Mouse (Mus musculus): ENCODE results near the gene Prkce. TPM values are rescaled to one million over a fixed set of nuclear protein-coding genes. Genes with fewer than 3 reads are reported as not detected.
"Not testable (repeated sequence)": the region's sequence is repeated elsewhere in the genome, so short reads cannot be mapped to it uniquely, and the experiment has no call there.

The Prkce gene
- total RNA-seq, 2 experiments from 2014 or later = 22.8 to 31.8 TPM

- DNase-seq = no peak
Measured at GRCm38 (mm10) chr17:86452934-86453333, 285.3 kb downstream of the Prkce start.

DNA sequence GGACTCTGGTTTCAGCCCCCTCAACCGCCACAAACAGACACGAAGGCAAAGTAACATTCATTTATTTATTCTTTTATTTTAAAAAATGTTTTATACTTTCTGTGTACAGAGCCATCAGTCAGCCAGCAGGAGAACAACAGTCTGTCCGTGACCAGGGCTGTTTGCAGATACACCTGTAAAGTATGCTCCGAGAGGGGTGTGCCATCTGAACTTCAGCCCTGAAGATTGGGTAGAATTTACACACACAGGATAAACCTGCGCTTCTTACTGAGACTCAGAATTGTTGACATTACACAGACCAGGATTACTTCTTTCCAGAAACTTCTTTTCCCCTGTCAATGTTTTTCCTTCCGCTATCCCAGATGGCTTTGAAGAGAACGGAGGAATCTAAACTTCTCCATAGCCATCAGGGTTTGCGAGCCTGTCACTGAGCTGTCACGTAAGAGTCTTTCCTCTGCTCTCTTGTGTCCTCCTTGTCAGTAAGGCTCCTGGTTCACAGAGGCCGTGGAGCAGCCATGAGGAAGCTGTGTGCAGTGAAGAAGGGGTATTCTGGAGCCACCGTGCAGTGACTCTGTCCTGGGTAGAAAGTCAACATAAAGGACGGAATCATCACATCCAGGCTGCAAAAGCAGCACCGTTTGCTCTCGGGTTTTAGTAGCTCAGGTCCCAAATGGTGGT, 286.2 kb downstream of the Prkce start:
- DNase-seq = no peak

GRCm38 (mm10) chr17:86454351-86454706, 286.7 kb downstream of the Prkce start:
- peak; percentile 28 for DNase-seq

DNA sequence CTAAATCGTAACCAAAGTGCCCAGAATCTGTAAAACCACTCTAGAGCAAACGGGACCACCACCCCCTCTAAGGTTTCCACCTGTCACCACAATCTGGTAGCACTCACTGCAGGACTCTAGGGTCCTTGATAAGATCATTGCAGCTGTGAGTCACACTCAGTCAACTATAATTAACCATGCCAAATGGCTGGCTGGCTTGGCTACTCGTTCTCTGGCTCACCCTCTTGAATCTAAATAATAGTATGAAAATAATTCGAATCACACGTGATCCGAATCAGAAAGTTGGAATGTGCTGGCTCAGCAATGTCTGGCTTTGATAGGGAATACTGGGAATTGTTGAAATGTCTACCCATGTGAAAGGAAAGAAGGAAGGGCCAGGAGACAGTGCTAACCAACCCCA, 288.9 kb downstream of the Prkce start:
- no peak for DNase-seq

DNA sequence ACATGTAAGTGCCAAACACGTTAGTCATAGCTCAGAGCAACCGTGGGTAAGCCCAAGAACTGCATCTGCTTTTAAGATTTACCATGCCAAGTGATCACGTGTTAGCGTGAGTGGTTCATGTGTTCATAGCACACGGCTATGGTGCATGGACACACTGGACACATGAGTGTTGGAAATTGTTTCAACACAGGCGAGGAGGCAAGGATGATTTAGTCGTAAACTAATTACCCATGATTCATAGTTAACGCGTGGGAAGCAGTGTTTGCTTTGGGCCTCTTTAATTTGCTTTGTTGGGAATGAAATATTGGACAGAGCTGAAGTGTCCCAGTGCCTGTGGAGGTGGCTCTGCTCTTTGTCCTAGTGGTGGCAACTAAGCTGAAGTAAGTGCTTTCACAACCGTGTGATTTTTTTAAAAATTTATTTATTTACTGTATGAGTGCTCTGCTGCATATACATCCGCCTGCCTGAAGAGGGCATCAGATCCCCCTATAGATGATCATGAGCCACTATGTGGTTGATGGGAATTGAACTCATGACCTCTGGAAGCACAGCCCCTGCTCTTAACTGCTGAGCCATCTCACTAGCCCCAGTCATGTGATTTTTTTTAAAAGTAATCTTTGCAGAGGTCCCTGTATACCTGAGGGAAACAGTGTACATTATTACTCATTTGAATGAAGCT, 290.9 kb downstream of the Prkce start:
- no peak for DNase-seq

GRCm38 (mm10) chr17:86460645-86461430, 293.3 kb downstream of the Prkce start:
- no peak for DNase-seq

DNA sequence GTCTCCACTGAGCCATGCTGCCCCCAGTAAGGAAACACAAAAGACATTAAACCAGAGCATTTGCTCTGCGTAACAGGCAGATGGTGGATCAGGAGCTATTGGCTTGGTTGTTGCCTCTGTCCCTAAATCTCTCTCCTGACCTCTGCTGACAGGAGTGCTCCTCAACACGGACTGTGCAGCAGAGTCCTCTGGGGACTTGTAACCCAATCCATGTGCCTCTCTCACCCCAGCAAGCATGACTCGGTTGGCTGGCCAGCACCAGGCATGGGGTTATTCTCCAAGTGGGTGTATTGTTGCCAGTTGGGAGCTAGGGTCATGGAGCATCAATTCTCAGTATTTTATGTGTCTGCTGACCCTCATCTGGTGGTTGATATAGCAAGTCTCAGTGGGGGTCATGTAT, 295.8 kb downstream of the Prkce start:
- peak; percentile 33 for DNase-seq

- no peak for DNase-seq
Measured at GRCm38 (mm10) chr17:86464197-86464596, 296.6 kb downstream of the Prkce start.

- no peak for DNase-seq
Measured at GRCm38 (mm10) chr17:86464689-86465363, 297.2 kb downstream of the Prkce start.

- no peak for DNase-seq
Measured at GRCm38 (mm10) chr17:86465865-86466264, 298.3 kb downstream of the Prkce start.

GRCm38 (mm10) chr17:86466412-86466811, 298.8 kb downstream of the Prkce start:
- no peak for DNase-seq

GRCm38 (mm10) chr17:86466871-86467270, 299.3 kb downstream of the Prkce start:
- DNase-seq = no peak

- DNase-seq = no peak
Measured at GRCm38 (mm10) chr17:86467291-86467898, 299.8 kb downstream of the Prkce start.

DNA sequence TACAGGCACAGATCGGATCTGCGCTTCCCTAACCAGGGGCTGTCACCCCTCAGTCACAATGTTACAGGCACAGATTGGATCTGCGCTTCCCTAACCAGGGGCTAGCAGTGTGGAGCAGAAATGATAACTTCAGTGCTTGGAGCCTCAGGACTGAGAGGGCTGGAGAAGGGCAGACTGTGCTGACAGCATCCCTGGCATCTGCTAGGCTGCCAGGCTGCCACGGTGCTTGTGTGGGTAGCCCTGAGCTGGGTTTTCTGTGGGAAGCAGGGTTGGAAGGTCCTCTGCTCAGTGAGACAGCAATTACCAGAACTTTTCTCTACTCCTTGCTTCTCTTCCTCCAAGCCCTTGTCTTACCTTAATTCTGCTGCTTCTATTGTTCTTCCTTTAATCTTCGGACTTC, 300.4 kb downstream of the Prkce start:
- no peak for DNase-seq

DNA sequence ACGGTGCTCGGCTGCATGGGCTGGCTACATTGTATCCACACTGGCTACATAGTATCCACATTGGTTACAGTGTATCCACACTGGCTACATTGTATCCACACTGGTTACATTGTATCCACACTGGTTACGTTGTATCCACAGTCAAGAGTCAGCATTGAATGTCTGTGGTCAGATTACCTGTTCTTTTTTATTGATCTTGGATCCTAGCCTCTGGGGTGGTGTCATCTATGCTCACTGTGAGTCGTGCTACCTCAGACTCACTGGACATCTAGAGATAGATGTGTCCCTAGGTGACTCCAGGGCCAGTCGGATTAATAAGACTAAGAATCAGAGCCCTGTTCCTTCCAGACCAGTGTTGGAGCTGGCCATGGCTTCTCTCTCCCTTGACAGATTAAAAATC, 302.6 kb downstream of the Prkce start:
- DNase-seq = no peak

GRCm38 (mm10) chr17:86471684-86472083, 304.1 kb downstream of the Prkce start:
- peak; percentile 36 for DNase-seq

DNA sequence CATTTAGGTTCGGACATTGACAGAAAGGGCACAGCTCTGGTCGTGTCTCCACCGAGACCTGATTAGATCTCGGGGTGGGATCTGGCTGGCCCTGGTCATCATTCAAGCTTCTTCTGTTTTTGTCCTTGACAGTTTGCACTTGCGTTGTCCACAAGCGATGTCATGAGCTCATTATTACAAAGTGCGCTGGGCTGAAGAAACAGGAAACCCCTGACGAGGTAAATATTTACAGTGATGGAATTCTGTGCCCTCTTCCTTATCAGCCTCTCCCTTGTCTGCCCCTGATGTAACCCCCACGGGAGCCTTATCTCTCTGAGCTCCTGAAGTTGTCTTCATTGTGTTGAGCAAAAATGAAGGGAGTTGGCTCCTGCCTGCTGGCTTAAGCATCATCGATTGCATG, 309.1 kb downstream of the Prkce start:
- no peak for DNase-seq

DNA sequence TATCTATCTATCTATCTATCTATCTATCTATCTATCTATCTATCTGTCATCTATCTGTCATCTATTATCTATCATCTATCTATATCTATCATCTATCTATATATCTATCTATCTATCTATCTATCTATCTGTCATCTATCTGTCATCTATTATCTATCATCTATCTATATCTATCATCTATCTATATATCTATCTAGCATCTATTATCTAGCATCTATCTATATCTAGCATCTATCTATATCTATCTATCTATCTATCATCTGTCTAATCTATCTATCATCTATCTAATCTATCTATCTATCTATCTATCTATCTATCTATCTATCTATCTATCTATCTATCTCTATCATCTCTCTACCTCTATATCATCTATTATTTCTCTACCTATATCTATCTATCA, 309.8 kb downstream of the Prkce start:
- DNase-seq = not testable (repeated sequence)

DNA sequence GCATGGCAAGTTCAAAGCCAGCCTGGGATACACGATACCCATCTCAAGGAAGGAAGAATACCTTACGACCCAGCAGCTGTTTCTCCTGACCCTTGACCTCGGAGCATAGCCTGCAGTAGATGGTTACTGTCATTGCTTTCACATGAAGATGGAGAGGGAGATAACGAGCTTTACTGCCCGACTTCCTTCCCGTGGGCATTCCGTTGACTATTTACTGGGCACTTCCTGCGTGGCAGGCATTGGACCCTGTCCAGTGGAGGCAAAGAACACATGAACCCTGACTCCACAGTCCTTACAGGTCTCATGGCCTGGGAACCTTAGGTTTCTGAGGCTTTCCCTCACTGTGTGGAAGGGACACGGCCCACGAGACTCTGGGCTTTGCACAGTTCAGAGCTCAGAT, 311.8 kb downstream of the Prkce start:
- DNase-seq = no peak

DNA sequence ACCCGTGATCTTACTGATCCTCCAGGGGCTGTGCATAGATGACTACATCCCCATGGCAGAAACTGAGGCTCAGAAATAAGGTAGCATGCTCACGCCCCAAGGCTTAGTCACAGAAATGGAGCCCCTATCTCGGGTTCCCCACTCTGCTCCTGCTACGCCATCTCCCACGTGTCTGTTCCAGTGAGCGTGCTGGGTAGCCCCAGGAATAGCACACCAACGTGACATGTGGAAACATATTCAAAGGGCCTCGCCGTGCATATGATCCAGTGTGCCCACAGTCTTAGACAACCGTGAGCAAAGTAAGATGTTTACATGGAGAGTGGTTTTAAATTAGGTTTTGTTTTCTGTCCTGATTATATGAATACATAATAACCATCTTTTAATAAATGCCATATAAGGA, 315.1 kb downstream of the Prkce start:
- no peak for DNase-seq

- peak; percentile 89 for DNase-seq
Measured at GRCm38 (mm10) chr17:86484087-86484737, 316.6 kb downstream of the Prkce start.

DNA sequence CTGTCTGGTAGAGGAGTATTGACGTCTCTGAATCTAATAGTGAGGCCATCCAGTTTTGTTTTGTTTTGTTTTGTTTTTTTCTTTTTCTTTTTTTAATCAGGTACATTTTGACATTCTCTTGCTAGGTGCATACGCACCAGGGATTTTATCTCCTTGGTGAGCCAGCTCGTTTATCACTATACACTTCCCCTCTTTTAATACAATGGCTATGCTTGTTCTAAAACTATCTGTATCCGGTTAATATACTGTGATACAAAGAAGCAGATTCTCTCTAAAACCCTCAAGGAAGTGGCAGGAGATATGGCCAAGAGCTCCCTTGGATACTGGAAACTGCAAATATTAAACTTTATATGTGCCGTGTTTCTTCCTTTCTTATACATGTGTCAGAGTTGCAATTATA, 319.1 kb downstream of the Prkce start:
- DNase-seq = no peak

Data from adrenal gland, postnatal 10 days (tissue).